Mouse (Mus musculus) natural killer cell, adult 2 months (primary cell): ENCODE data around the gene Ccr7.

ENCODE experiments used
- DNase-seq, 2 experiments: peaks; one replicate each; pipeline ENCODE4 v3.0.0; 2022; ENCODE audit warnings: low spot score in 2 of 2

Ccr7 gene

DNA sequence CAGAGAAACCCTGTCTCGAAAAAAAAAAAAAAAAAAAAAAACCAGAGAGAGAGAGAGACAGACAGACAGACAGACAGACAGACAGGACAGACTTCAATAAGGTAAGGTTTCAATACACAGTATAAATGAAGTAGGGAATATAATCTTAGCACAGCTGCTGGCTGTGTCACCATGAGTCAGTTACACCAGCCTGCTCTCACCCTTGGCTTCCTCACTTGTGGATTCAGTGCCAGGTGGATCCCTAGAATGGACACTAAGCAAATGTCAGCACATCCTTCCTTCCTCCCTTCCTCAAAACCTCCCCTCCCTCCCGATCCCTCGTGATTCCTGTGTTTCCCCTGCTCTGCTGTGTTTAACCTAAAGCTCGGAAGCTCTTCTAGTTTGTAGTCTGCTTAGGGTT, 17.5 kb downstream of the Ccr7 start:
- no peak for DNase-seq

DNA sequence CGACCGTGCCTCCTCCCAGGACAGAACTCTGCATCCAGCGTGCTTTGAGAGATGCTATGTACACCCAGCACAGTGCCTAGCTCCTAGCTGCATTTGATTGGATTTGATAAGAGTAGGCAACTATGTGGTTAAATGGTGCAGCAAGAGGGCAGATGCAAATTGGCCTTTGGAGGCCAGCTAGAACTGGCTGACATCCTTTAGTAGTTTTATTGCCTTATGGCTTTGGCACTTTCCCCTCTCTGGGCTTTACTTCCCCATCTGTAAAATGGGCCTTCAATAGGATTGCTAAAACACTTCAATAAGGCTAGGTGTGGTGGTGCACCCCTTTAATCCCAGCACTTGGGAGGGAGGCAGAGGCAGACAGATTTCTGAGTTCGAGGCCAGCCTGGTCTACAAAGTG, 17.9 kb downstream of the Ccr7 start:
- no peak for DNase-seq

GRCm38 (mm10) chr11:99136361-99136760, 18.5 kb downstream of the Ccr7 start:
- DNase-seq = no peak

GRCm38 (mm10) chr11:99135047-99135440, 19.8 kb downstream of the Ccr7 start:
- no peak for DNase-seq

GRCm38 (mm10) chr11:99134266-99135046, 20.4 kb downstream of the Ccr7 start:
- no peak for DNase-seq

DNA sequence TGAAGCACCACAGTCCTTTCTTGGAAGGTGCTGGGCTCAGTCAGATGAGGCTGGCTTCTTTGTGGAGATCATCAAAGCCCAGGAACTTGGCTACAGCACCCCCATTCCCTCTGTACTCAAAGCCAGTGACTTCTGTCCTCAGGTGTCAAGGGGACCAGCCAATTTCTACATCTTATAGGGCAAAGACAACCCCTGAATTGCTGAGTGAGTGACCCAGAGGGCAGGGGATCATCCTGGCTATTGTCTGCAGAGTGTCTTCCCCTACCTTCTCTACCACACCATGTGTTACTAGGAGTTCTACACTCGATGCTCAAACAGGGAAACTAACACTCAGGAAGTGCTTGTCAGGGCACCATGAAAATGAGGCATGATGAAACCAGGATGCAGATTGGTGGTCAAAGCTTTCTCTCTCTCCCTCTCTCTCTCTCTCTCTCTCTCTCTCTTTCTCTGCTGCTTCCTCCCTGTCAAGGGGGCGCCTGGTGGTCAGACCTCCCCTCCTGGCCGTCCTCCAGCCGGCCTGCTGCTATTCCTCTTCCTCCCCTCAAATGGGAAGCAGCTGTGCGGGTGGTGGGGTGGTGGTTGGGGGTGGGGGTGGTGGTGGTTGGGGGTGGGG, 21.5 kb downstream of the Ccr7 start:
- DNase-seq = no peak

DNA sequence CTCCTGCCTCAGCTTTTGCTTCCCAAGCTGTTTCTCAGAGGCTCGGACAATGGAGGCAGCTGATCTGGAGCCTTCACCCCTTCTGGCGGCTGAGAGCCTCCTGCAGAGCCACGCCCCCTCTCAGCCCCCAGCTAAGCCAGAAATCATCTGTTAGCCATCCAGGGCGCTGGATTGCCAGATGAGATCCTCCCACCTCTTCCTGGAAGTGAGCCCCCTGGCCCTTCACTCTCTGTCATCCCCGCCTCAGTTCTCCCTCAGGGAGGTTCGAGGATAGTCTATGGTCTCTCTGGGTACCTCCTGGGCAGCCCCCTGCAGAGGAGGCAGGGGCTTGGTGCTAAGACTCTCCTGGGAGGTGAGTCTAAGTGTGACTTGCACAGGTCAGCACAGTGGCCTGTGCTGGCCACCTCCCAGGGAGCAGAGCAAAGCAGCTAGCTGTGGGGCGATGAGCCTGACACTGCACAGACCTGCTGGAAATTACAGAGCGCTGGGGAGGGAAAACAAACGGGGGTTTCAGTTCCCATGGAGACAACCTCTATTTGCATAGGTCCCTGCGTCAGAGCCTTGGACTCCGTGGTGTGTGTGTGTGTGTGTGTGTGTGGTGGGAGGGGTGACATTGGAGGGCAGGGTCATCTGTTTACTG, 22.7 kb downstream of the Ccr7 start:
- DNase-seq = peak; percentile 52 to 76

DNA sequence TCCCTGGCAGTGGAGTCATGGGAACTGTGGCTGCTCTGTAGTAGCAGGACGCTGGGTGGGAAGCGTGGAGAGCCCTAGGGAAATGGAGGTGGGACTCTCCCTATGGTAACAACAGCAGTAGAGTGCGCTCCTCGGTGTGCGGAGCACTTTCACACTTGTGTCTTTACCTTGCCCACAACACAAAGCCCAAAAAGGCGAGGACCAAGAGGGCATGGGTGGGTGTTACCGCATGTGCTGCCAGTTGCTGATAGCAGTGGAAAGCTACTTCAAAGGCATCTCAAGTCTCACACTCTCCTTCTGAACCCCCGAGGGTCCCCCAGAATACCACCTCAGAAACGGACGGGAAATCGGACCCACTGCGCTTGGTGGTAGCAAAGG, 23.4 kb downstream of the Ccr7 start:
- DNase-seq = no peak

GRCm38 (mm10) chr11:99130736-99131462, 24.0 kb downstream of the Ccr7 start:
- DNase-seq = no peak

DNA sequence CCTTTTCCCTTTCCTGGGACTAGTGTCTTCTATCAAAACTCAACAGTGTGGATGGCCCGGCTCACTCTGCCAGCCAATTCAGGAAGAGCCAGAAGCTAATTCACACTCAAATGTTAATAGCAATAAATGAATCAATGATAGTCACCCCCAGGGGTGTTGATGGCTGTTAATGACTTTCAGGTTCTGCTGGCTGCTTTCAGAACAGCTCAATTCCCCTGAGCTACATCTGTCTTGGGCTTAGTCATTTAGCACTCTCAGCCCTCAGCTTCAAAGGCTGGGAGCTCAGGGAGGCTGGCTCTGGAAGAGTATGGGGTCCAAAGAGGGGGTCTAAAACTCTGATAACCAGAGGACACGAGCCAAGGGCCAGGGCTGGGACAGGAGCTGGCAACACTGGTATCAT, 25.6 kb downstream of the Ccr7 start:
- no peak for DNase-seq

- DNase-seq = no peak
Observed at GRCm38 (mm10) chr11:99127785-99128682, 26.8 kb downstream of the Ccr7 start.

DNA sequence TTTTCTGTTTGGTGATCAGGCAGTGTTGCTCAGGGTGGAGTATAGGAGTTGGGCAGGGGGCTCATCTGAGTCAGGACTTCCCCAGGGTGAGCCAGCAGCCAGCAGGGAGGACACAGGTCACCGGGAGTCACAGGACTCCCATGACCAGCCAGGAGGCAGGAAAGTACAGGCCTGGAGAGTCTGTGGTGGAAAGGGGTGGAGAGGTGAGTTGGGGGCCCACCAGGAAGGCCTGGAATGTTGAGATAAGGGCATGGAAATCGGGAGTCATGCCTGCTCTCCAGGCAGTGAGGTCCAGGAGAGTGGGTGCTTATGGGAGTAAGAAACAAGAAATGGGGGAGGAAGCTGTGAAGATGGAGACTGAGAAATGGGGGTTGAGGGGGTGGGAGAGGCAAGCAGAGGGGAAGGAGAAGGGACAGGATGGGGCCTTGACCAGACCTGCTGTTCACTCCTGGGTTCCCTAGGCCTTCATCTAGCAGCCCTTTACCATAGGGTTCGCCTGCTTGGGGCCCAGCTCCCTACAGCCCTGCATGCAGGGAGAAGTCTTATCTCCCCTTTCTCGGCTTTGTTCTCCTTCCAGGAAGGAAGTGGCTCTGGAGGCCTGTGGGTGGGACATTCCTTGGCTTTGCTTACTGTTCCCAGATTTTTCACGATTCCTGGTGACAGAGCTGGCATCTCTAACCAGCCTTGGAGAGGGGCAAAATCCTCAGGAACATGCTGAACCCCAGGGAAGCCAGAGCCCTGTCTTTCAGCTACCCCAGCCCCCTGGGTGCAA, 28.2 kb downstream of the Ccr7 start:
- no peak for DNase-seq

- DNase-seq = no peak
Observed at GRCm38 (mm10) chr11:99124635-99125029, 30.2 kb downstream of the Ccr7 start.

DNA sequence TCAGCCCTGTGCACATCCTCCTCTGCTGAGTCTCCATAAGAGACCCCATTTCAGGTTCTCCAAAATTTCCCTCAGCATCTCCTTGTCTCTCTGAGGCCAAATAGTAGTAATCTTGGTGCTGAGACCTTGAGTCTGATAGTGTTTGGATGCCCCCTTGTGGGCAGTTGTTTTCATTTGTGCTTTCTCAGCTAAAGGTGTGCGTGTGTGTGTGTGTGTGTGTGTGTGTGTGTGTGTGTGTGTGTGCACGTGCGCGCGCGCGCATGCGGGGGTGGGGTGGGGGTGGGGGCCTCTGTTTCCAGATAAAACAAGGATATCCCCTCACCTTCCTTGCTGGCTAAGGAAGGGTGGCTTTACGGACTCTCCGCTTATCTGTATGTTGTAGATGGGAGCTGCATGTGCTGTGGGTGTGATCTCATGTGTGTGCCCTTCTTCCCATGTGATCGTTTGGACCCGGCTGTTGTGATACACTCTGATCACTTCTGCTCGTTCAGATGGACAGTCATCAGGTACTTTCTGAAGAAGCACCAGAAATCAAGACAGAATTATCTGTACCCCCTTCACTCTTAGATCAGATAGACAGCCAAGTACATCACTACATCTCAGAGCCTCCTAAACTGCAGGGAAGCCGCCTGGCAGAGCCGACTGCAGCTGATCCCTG, 30.8 kb downstream of the Ccr7 start:
- peak; percentile 53 to 68 for DNase-seq

DNA sequence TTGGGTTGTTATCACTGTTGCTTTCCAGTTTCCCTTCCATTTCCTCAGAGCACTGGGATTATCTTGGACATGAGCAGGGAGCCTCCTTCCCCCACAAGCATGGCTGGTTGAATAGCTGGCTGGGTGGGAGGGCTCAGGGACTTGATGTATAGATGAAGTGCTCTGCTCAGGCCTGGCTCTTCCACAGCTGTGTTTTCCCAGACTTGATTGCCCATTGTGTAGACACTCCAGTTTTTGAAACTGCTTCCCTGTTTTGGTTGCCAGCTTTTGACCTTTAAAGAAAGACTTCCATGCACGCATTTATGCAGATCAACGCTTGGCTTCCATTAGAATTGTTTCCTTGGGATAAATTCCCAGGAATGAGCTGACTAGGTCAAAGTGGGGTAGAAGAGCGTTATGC, 32.2 kb downstream of the Ccr7 start:
- DNase-seq = no peak

DNA sequence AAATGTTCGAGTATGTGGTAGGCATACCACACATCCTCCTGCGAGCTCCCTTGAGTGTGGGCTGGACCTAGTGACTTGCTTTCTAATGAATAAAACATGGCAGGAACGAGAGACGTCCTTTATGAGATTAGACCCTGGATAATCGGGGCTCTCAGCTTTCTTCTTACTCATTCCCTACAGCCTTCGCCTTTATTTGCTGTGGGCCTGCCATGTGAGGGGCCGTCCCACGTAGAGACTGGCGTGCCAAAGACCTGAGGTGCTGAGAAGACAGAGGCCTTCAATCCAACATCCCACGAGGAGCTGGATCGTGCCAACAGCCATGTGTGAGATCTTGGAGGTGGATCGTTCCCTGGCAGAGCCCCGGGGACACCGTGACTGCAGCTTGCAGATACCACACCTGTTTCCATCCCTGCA, 33.7 kb downstream of the Ccr7 start:
- no peak for DNase-seq

GRCm38 (mm10) chr11:99120524-99121217, 34.2 kb downstream of the Ccr7 start:
- DNase-seq = no peak

DNA sequence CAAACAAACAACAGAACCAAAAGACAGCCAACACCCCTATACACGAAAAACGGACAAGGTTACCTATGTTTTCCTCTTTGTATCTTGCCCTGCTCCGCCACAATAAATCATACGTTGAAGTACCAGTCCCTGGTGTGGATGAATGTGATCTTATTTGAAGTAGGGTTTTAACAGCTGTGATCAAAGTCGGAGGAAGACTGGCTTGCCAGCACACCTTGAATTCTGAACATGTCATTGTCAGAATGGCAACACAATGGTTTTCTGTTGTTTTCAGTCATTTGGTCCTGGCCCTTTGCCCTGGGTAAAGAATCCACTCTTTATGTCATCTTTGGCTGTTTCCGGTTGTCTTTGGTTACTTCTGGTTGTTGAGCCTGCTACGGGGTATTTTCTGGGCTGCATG, 35.9 kb downstream of the Ccr7 start:
- no peak for DNase-seq

DNA sequence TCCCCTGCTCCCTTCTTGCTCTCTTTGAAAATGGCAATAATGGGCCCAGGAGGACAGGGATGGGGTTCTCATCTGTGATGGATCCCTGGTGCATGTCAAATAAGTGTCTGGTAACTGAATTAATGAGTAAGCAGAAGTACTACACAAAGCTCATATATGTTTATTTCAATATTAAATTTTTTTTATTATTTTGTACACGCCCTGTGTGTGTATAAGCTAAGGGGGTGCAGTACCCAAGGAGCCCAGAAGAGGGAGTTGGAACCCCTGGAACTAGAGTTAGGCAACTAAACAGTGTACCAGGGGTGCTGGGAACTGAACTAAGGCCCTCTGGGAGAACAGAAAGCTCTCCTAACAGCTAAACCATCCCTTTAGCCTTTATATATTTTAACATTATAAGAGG, 36.5 kb downstream of the Ccr7 start:
- DNase-seq = no peak

GRCm38 (mm10) chr11:99117907-99118306, 37.0 kb downstream of the Ccr7 start:
- no peak for DNase-seq
